Mouse (Mus musculus) forebrain, embryonic 11.5 days (tissue): Measurements from ENCODE around the gene Pcsk7. TPM values are rescaled to one million over a fixed set of nuclear protein-coding genes. Genes with fewer than 3 reads are reported as not detected.
A peak's percentile ranks its signal among the peaks of the same experiment; 100 is the strongest.

Experiments
- ATAC-seq: fragments of 200-750 bp; cut with Nextera tagmentation; replicated peaks from 2 replicates; pipeline ENCODE4 v1.8.0; 2017; ENCODE audit warnings: moderate TSS enrichment; ENCODE audit not compliant: low FRiP score
- DNase-seq: peaks from one replicate; pipeline ENCODE4 v3.0.0-alpha.2; 2017; ENCODE audit warnings: low spot score
- H3K27ac ChIP-seq: fragments of 300-500 bp; sonication (generic); 2 replicates; pipeline ENCODE4 v1.5.1; 2014; ENCODE audit warnings: low read depth, low read length
- H3K27me3 ChIP-seq: fragments of 300-500 bp; sonication (generic); 2 replicates; pipeline ENCODE4 v1.6.1; 2014; ENCODE audit warnings: mild to moderate bottlenecking, low read length, mixed read lengths; ENCODE audit not compliant: control insufficient read depth, insufficient read depth
- H3K36me3 ChIP-seq: fragments of 300-500 bp; sonication (generic); 2 replicates; pipeline ENCODE4 v1.6.1; 2014; ENCODE audit warnings: mild to moderate bottlenecking, low read length, moderate library complexity, mixed read lengths; ENCODE audit not compliant: control insufficient read depth, insufficient read depth
- H3K4me1 ChIP-seq: fragments of 300-500 bp; sonication (generic); replicated peaks from 2 replicates; pipeline ENCODE4 v1.6.1; 2014; ENCODE audit warnings: low read length, mixed read lengths; ENCODE audit not compliant: control insufficient read depth, insufficient read depth
- H3K4me2 ChIP-seq: fragments of 300-500 bp; sonication (generic); 2 replicates; pipeline ENCODE4 v1.6.1; 2014; ENCODE audit warnings: low read depth, mild to moderate bottlenecking, low read length, moderate library complexity, mixed read lengths; ENCODE audit not compliant: severe bottlenecking
- H3K4me3 ChIP-seq: fragments of 300-500 bp; sonication (generic); 2 replicates; pipeline ENCODE4 v1.5.1; 2014; ENCODE audit warnings: low read depth, low read length
- H3K9ac ChIP-seq: fragments of 300-500 bp; sonication (generic); 2 replicates; pipeline ENCODE4 v1.6.1; 2014; ENCODE audit warnings: low read length
- H3K9me3 ChIP-seq: fragments of 300-500 bp; sonication (generic); 2 replicates; pipeline ENCODE4 v1.6.1; 2016; ENCODE audit warnings: low read length, mixed read lengths; ENCODE audit not compliant: control insufficient read depth
- WGBS: fragments of 180-500 bp; shearing (Covaris S2); extraction: QIAGEN DNeasy Blood & Tissue Kit; methylation state at CpG from one replicate; pipeline ENCODE4 v1.1.7; 2014; 5-methylcytosine and 5-hydroxymethylcytosine counted together
- polyA plus RNA-seq: library from polyadenylated mRNA; unstranded; fragments of >200 nt; fragmentation: Nextera tagmentation; extraction: Ambion mirVana; gene quantifications from 2 replicates; pipeline ENCODE4 v1.2.1, GENCODE M21; 2014

Pcsk7 gene
- polyA plus RNA-seq, 1 experiment from 2014 or later, result 18.8 TPM

DNA sequence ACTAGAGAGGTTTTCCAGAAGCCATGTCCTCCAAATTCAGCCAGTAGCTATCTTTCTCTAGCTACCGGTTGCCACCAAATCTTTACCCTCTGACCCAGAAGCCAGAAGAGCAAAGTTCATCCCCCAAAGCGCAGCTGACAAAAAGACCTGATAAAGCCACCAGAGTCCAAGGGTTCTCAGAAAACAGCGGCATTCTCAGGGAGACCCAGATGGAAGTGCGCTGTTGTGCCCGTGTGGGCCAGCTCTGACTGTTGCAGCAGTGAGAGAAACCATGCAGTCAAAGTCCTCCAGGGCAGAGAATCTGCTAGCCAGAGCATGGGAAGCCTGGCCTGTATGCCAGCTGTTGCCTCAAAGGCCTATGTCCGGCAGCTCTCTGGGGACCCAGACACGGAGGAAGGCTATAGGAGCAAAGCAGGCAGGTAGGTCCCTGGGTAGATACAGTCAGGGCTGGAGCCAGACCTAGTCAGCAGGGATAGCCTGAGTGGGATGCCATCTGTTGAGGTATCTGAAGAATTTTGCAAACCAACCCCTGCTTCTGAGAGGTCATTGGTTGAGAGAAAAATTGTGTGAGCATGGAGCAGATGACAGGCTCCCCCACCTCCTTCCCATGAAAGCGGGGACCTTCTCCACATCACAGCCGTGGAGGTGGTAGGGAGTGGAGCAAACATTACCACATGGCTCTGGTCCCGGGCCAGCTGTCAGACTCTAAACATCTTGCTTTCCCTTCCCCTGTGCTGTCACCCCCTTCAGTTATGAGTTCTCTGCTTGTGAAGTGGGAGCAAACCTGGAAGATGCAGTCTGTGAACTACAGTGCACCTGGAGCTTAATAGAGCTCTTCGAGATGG is 26.5 kb downstream of the Pcsk7 start:
- Histone ChIP-seq H3K9me3 (no peaks in the 10 kb centered on the region), H3K9ac (no peak overlapping the region), H3K4me2 (no peak overlapping the region), H3K4me1 (0 out of 2 replicates have a peak, but pooled peaks cover 3% of the 10 kb centered on the region), H3K27me3 (peaks cover 2% of the 10 kb centered on the region; the same call in 1 of the 2 replicates), H3K36me3 (no peaks in the 10 kb centered on the region; the same call in 1 of the 2 replicates), H3K4me3 (no peak overlapping the region), H3K27ac (no peak overlapping the region)
- DNase-seq, result no peak
- no peak for ATAC-seq
- 89% methylated on average over 11 of the region's 11 CpGs for WGBS

DNA sequence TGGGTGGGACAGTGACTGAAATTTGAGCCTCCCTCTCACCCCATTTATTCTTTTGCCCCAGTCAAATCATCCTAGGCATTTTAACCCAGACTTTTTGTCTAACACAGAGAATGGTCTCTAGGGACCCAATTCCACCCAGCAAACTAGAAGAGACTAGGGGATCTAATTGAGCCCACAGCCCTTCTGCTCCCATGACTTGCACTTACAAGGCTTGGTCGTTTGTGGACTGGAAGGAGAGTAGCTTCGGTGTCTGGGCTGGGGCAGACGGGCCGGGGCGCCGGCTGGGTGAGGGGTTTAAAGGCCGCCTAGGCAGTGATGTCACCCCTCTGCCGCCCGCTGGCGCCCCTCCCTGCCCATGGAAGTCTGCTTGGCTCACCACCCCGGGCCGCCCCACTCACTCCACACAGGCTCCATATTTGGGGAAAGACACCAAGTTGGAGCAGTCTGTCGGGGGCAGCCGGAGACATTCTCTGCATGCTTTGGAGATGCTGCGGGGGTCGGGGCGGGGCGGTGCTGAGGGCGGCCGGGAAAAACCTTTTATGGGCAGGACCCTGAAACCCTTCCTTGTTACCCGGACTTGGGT is 29.4 kb downstream of the Pcsk7 start, which contains the start of gene Tagln:
TSS of gene Tagln (minus strand) at position 431 of the 583 bp plus-strand sequence.
- peak within 1 kb of the TSS; percentile 12; the same call in 1 of the 2 replicates for H3K9ac ChIP-seq
- 0 out of 2 replicates have a peak, but pooled peaks cover 3% of the 10 kb centered on the region for H3K4me1 ChIP-seq
- peak within 1 kb of the TSS; percentile 42; the same call in 1 of the 2 replicates for H3K4me2 ChIP-seq
- H3K9me3 ChIP-seq, result no peaks in the 10 kb centered on the region
- peak within 1 kb of the TSS; percentile 10; the same call in 1 of the 2 replicates for H3K4me3 ChIP-seq
- no peak for ATAC-seq
- no peak within 1 kb of the TSS for H3K27ac ChIP-seq
- WGBS, result 6% methylated on average over 21 of the region's 21 CpGs
- H3K27me3 ChIP-seq, result peaks cover 2% of the 10 kb centered on the region; the same call in 1 of the 2 replicates
- DNase-seq, result peak; percentile 73
- H3K36me3 ChIP-seq, result no peaks in the 10 kb centered on the region

DNA sequence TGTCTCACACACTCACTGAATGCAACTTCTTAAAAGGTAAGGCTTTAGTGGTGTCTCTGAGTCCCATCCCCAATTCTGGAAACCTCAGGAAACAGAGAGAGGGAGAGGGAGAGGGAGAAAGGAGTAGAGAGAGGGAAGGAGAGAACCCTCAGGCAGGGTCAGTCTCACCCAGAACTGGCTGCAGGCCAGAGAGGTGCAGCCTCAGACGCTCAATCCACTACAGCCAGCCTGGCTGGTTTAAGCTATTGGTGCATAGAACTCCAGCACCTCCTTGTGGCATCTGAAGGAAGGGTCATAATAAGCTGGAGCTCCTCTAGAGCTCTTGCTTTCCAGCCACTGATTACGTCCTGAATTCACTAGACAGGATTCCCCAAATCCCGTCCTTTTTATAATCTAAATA is 30.6 kb downstream of the Pcsk7 start:
- 23% methylated on average over 3 of the region's 3 CpGs for WGBS
- ATAC-seq, result no peak; the same call in 1 of the 2 replicates

DNA sequence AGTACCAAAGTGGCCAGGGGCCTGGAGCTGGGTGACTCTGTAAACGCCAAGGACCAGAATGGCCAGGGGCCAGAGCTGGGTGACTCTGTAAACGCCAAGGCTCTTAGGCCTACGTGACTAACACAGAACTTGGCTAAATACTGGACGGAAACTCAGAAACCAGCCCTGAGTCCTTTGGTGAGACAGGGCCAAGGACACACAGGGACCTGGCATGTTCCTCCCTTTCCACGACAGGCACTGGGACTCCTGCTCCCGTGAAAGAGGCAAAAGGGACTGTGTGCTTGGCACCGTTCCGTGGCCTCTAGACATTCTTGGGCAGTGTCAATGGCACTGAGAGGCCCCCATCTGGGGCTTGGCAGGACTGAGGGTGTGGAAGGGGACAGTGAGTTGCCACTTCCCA is 31.8 kb downstream of the Pcsk7 start:
- H3K27ac ChIP-seq, result no peak overlapping the region
- no peaks in the 10 kb centered on the region for H3K36me3 ChIP-seq
- DNase-seq (no peak), ATAC-seq (no peak)
- no peak overlapping the region for H3K9ac ChIP-seq
- no peak overlapping the region for H3K4me3 ChIP-seq
- 95% methylated on average over 8 of the region's 8 CpGs for WGBS
- H3K4me2 ChIP-seq, result no peak overlapping the region
- no peaks in the 10 kb centered on the region for H3K9me3 ChIP-seq
- H3K27me3 ChIP-seq, result peaks cover 2% of the 10 kb centered on the region; the same call in 1 of the 2 replicates
- 0 out of 2 replicates have a peak, but pooled peaks cover 3% of the 10 kb centered on the region for H3K4me1 ChIP-seq

More for the DNA sequence above, 30.6 kb downstream of the Pcsk7 start:
- H3K4me2 ChIP-seq, result no peak overlapping the region
- H3K27ac ChIP-seq, result no peak overlapping the region
- no peak overlapping the region for H3K9ac ChIP-seq
- peaks cover 2% of the 10 kb centered on the region; the same call in 1 of the 2 replicates for H3K27me3 ChIP-seq
- H3K9me3 ChIP-seq, result no peaks in the 10 kb centered on the region
- 0 out of 2 replicates have a peak, but pooled peaks cover 3% of the 10 kb centered on the region for H3K4me1 ChIP-seq
- H3K4me3 ChIP-seq, result no peak overlapping the region
- H3K36me3 ChIP-seq, result no peaks in the 10 kb centered on the region
- peak; percentile 69 for DNase-seq

DNA sequence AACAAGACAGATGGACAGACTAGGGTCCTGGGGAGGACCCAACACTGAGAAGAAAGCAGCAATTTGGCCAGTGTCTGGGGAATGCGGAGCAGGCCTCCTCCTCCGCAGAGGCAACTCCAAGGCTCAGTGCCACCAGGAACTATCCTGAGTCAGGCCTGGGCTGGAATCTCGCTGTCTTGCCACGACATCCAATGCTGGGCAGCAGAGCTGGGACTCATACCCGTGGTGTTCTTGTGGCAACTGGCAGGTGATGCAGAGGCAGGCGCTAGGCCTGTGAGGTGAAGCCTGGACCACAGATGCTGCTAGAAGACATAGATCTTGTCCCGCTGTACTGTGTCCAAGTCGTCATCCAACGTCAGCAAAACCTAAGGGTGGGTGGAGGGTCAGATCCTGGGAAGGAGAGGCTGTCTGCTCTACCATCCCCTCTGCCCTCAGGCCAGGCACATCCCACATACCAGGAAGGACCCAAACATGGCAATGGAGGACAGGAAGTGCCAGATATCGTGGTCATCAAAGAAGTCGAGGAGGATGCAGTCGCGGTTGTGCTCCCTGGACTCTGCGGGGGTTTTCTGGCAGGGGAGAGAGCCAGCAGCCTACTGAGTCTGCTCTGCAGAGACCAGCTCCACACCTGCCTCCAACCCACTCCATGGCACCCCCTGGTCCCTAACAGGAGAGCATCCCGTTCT is 32.8 kb downstream of the Pcsk7 start:
- no peak overlapping the region for H3K9ac ChIP-seq
- no peaks in the 10 kb centered on the region for H3K36me3 ChIP-seq
- no peak overlapping the region for H3K4me2 ChIP-seq
- 0 out of 2 replicates have a peak, but pooled peaks cover 3% of the 10 kb centered on the region for H3K4me1 ChIP-seq
- H3K9me3 ChIP-seq, result no peaks in the 10 kb centered on the region
- peaks cover 2% of the 10 kb centered on the region; the same call in 1 of the 2 replicates for H3K27me3 ChIP-seq
- DNase-seq (no peak), ATAC-seq (no peak)
- no peak overlapping the region for H3K27ac ChIP-seq
- no peak overlapping the region for H3K4me3 ChIP-seq
- 91% methylated on average over 15 of the region's 15 CpGs for WGBS

DNA sequence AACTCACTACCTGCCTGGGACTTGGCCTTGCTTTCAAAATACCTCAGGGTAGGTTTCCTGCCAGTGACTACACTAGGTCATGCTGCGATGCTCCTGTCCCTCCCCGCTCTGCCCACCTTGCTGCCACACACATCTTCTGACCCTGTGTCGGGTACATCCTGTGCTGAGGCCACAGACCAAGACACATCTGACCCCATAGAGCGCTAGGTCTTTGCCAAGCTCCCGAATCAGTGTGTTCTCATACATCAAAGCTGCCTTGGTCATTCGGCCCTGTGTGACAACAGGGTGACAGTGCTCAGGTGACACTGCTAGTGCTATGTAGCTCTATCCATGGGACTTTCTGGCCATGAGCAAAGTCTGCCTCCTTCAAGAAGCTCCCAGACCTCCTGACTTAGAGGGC is 33.5 kb downstream of the Pcsk7 start:
- no peak for DNase-seq
- H3K9me3 ChIP-seq, result no peaks in the 10 kb centered on the region
- no peak overlapping the region for H3K9ac ChIP-seq
- no peaks in the 10 kb centered on the region; the same call in 1 of the 2 replicates for H3K36me3 ChIP-seq
- H3K4me1 ChIP-seq, result 0 out of 2 replicates have a peak, but pooled peaks cover 3% of the 10 kb centered on the region
- H3K27me3 ChIP-seq, result peaks cover 2% of the 10 kb centered on the region; the same call in 1 of the 2 replicates
- no peak overlapping the region for H3K4me3 ChIP-seq
- no peak overlapping the region for H3K4me2 ChIP-seq
- WGBS, result 98% methylated on average over 6 of the region's 6 CpGs
- no peak for ATAC-seq
- no peak overlapping the region for H3K27ac ChIP-seq

DNA sequence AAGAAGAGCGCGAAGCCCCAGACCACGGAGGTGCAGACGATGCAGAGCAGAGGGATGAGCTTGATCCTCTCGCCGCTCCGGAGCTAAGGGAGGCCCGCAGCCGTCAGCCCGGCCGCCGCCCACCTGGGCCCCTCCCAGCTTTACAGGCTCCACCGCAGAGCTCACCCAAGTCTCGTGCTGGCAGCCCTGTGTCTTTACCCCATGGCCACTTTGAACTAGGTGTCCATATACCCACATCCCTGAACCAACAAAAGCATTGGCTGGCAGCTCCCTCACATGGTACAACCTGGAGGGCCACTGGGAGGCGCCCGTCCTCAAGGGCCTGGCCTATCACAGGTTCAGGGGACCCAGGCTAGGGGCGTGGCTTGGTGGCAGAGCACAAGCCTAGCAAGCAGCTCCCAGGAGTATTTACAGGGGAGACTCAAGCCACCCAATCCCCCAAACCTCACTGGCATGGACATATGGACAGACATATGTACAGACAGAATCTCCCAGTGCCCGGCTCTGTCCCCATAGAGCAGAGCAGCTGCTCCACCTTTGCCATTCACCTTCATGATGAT is 35.1 kb downstream of the Pcsk7 start:
- H3K4me3 ChIP-seq, result no peak overlapping the region

DNA sequence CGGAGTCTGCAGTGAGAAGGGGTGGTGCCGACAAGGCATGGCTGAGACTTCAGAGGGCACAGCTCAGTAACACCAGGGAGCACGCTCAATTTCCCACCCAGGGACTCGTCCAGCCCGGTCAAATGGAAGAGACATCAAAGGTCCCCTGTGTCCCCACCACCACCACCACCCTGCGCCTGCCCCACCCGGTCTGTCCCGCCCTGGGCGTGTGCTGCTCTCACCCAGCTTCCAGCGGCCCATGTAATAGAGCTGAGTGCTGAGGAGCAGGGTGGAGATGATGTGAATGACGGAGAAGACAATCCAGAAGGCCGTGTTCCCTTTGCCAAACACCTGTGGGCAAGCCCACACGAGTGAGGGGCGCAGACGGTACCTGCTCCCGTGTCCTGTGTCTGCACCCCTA is 36.2 kb downstream of the Pcsk7 start:
- 96% methylated on average over 16 of the region's 16 CpGs for WGBS
- H3K4me3 ChIP-seq, result no peak overlapping the region
- no peaks in the 10 kb centered on the region for H3K27me3 ChIP-seq
- DNase-seq (no peak), ATAC-seq (no peak)
- H3K36me3 ChIP-seq, result no peaks in the 10 kb centered on the region; the same call in 1 of the 2 replicates
- no peaks in the 10 kb centered on the region for H3K9me3 ChIP-seq
- no peak overlapping the region for H3K4me2 ChIP-seq
- H3K27ac ChIP-seq, result no peak overlapping the region
- no peak overlapping the region for H3K9ac ChIP-seq
- H3K4me1 ChIP-seq, result no peaks in the 10 kb centered on the region

More for the DNA sequence above, 35.1 kb downstream of the Pcsk7 start:
- no peak overlapping the region for H3K4me2 ChIP-seq
- ATAC-seq (no peak), DNase-seq (peak; percentile 68)
- peaks cover under 1% of the 10 kb centered on the region; the same call in 1 of the 2 replicates for H3K27me3 ChIP-seq
- no peaks in the 10 kb centered on the region for H3K4me1 ChIP-seq
- no peak overlapping the region for H3K27ac ChIP-seq
- H3K36me3 ChIP-seq, result no peaks in the 10 kb centered on the region; the same call in 1 of the 2 replicates
- 57% methylated on average over 15 of the region's 18 CpGs for WGBS
- H3K9me3 ChIP-seq, result no peaks in the 10 kb centered on the region
- no peak overlapping the region for H3K9ac ChIP-seq
